Mouse (Mus musculus) lung, embryonic 16.5 days (tissue): ENCODE measurements around the gene Btnl10. TPM values are rescaled to one million over a fixed set of nuclear protein-coding genes. Genes with fewer than 3 reads are reported as not detected.

Experiments
- ATAC-seq: fragments of 200-750 bp; cut with Nextera tagmentation; 2 replicates; pipeline ENCODE4 v1.8.0; 2017; ENCODE audit warnings: low read depth, mild to moderate bottlenecking, moderate library complexity
- H3K27ac ChIP-seq: fragments of 300-500 bp; sonication (generic); 2 replicates; pipeline ENCODE4 v1.5.1; 2014; ENCODE audit warnings: mild to moderate bottlenecking, control low read depth, low read length
- H3K27me3 ChIP-seq: fragments of 300-500 bp; sonication (generic); 2 replicates; pipeline ENCODE4 v1.6.1; 2014; ENCODE audit warnings: low read depth, low read length, mixed read lengths; ENCODE audit not compliant: control insufficient read depth, insufficient read depth
- H3K36me3 ChIP-seq: fragments of 300-500 bp; sonication (generic); 2 replicates; pipeline ENCODE4 v1.6.1; 2014; ENCODE audit warnings: low read length; ENCODE audit not compliant: control insufficient read depth, insufficient read depth
- H3K4me1 ChIP-seq: fragments of 300-500 bp; sonication (generic); replicated peaks from 2 replicates; pipeline ENCODE4 v1.6.1; 2014; ENCODE audit warnings: low read length, mixed read lengths; ENCODE audit not compliant: control insufficient read depth, insufficient read depth
- H3K4me2 ChIP-seq: fragments of 300-500 bp; sonication (generic); 2 replicates; pipeline ENCODE4 v1.6.1; 2014; ENCODE audit warnings: low read depth, low read length, control low read depth
- H3K4me3 ChIP-seq: fragments of 300-500 bp; sonication (generic); 2 replicates; pipeline ENCODE4 v1.5.1; 2014; ENCODE audit warnings: mild to moderate bottlenecking, low read length, control low read depth
- H3K9ac ChIP-seq: fragments of 300-500 bp; sonication (generic); 2 replicates; pipeline ENCODE4 v1.6.1; 2014; ENCODE audit warnings: low read length, control low read depth
- H3K9me3 ChIP-seq: fragments of 300-500 bp; sonication (generic); 2 replicates; pipeline ENCODE4 v1.6.1; 2016; ENCODE audit warnings: low read length; ENCODE audit not compliant: control insufficient read depth
- WGBS: fragments of 180-500 bp; shearing (Covaris S2); extraction: QIAGEN DNeasy Blood & Tissue Kit; methylation state at CpG from one replicate; pipeline ENCODE4 v1.1.7; 2014; 5-methylcytosine and 5-hydroxymethylcytosine counted together
- polyA plus RNA-seq: library from polyadenylated mRNA; unstranded; fragments of >200 nt; fragmentation: Nextera tagmentation; extraction: Ambion mirVana; gene quantifications from 2 replicates; pipeline ENCODE4 v1.2.1, GENCODE M21; 2015

Btnl10 gene
- polyA plus RNA-seq, 1 experiment from 2014 or later: 0.08 TPM

DNA sequence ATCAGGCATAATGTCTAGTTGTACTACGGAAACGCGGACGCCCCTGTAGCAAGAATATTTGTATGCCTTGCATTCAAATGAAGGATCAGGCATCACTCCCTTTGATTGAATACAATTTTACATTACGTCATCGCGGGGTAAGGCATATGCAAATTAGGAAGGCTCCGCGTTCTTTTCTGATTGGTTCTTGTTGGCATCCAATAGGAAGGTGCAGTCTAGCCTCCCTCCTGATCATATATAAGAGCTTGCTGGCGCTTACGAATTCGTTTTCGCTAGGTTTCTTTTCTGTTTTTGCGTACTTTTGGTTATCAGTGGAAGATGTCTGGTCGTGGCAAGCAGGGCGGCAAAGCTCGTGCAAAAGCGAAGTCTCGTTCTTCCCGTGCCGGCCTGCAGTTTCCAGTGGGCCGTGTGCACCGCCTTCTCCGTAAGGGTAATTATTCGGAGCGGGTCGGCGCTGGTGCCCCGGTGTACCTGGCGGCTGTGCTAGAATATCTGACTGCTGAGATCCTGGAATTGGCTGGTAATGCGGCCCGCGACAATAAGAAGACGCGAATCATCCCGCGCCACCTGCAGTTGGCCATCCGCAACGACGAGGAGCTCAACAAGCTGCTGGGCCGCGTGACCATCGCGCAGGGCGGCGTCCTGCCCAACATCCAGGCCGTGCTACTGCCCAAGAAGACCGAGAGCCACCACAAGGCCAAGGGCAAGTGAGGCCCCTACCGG is 36.9 kb downstream of the Btnl10 start, which contains the start of the genes Hist3h2a and Trim17:
Gene Hist3h2a, plus strand, starts transcription at position 266 of the 723 bp plus-strand sequence.
Gene Trim17, plus strand, starts transcription at position 266 of the 723 bp plus-strand sequence.
- Histone ChIP-seq H3K27me3 (peaks cover 12% of the 10 kb centered on the region), H3K36me3 (0 out of 2 replicates have a peak, but pooled peaks cover 2% of the 10 kb centered on the region), H3K27ac (peak within 1 kb of the TSS; percentile 99), H3K4me3 (peak within 1 kb of the TSS; percentile 85), H3K9ac (peak within 1 kb of the TSS; percentile 95), H3K9me3 (no peaks in the 10 kb centered on the region), H3K4me2 (peak within 1 kb of the TSS; percentile 90), H3K4me1 (peaks cover 23% of the 10 kb centered on the region)
- peak; percentile 95 for ATAC-seq
- under 1% methylated on average over 49 of the region's 49 CpGs for WGBS

GRCm38 (mm10) chr11:58955143-58955867 is 37.6 kb downstream of the Btnl10 start:
- 0 out of 2 replicates have a peak, but pooled peaks cover 2% of the 10 kb centered on the region for H3K36me3 ChIP-seq

DNA sequence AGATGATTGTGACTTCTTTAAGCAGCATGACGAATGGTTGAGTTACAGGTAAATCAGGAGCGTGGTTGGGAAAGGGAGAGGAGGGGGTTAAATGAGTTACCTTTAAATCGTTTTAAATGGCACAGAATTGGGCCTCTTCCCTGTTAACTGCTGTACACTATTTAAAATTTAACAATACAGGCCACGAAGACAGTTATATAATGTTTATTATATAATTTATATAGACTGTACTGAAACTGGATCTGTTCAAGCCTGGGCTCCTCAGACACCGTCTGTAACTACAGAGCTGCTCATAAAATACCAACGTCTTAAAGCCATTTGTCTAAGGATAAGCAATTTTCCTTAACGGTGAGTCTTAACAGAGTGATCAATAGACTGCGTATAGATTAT is 38.2 kb downstream of the Btnl10 start:
- WGBS: 19% methylated on average over 8 of the region's 8 CpGs
- H3K27me3 ChIP-seq: peaks cover 8% of the 10 kb centered on the region
- peak overlapping the region; percentile 95 for H3K9ac ChIP-seq
- peak overlapping the region; percentile 85 for H3K4me3 ChIP-seq
- no peak for ATAC-seq
- H3K27ac ChIP-seq: peak overlapping the region; percentile 99
- H3K9me3 ChIP-seq: no peaks in the 10 kb centered on the region
- peak overlapping the region; percentile 90 for H3K4me2 ChIP-seq
- H3K36me3 ChIP-seq: 0 out of 2 replicates have a peak, but pooled peaks cover 2% of the 10 kb centered on the region
- H3K4me1 ChIP-seq: peaks cover 28% of the 10 kb centered on the region

More at GRCm38 (mm10) chr11:58955143-58955867, 37.6 kb downstream of the Btnl10 start:
- Histone ChIP-seq H3K4me1 (peaks cover 27% of the 10 kb centered on the region), H3K4me3 (peak overlapping the region; percentile 85), H3K9me3 (no peaks in the 10 kb centered on the region), H3K27ac (peak overlapping the region; percentile 99), H3K9ac (peak overlapping the region; percentile 95), H3K4me2 (peak overlapping the region; percentile 90), H3K27me3 (peaks cover 10% of the 10 kb centered on the region)
- WGBS: 0% methylated on average over 20 of the region's 20 CpGs
- ATAC-seq: no peak; the same call in 1 of the 2 replicates

GRCm38 (mm10) chr11:58957226-58957914 is 39.7 kb downstream of the Btnl10 start:
- Histone ChIP-seq H3K4me2 (peak overlapping the region; percentile 90; the same call in 1 of the 2 replicates), H3K9me3 (peaks cover 8% of the 10 kb centered on the region), H3K4me3 (peak overlapping the region; percentile 85), H3K4me1 (peaks cover 28% of the 10 kb centered on the region), H3K9ac (peak overlapping the region; percentile 95; the same call in 1 of the 2 replicates), H3K27me3 (peaks cover 10% of the 10 kb centered on the region; the same call in 1 of the 2 replicates), H3K27ac (no peak overlapping the region), H3K36me3 (0 out of 2 replicates have a peak, but pooled peaks cover 2% of the 10 kb centered on the region)
- WGBS: 80% methylated on average over 5 of the region's 5 CpGs
- no peak for ATAC-seq

GRCm38 (mm10) chr11:58958536-58958935 is 40.8 kb downstream of the Btnl10 start:
- 88% methylated on average over 6 of the region's 6 CpGs for WGBS
- peaks cover 28% of the 10 kb centered on the region for H3K4me1 ChIP-seq

DNA sequence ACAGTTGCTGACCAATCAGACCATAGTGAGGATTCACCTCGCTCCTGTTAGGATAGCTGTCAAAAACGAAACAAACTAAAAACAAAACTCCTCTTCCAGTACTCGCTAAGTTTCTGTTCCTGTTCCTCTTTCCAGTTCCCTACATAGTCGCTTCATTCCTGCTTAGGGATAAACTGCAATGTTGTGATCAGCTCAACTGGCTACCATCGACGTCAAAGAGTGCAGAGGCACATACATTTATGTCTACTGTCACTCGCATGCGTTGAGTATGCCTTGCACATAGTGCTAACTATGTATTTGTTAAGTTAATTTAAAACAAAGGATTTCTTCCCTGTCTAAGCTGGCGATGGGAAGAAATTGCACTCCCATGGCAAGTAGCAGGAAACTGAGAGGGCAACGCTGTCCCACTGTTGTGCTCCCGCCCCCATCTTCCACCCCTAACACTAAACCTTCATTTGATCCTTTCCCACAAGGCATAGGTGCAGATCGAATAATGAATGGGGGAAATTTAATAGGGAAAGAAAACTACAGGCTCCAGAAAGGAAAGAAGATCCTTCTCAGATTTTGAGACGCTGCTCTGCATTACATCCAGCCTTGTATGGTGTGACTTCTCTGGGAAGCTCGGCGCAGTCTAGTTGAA is 41.6 kb downstream of the Btnl10 start:
- peaks cover 28% of the 10 kb centered on the region for H3K4me1 ChIP-seq
- no peak for ATAC-seq
- no peak overlapping the region for H3K27ac ChIP-seq
- peak overlapping the region; percentile 64 for H3K9ac ChIP-seq
- peaks cover 8% of the 10 kb centered on the region for H3K9me3 ChIP-seq
- H3K27me3 ChIP-seq: peaks cover 11% of the 10 kb centered on the region; the same call in 1 of the 2 replicates
- H3K4me2 ChIP-seq: peak overlapping the region; percentile 92
- peak overlapping the region; percentile 64 for H3K4me3 ChIP-seq
- 0 out of 2 replicates have a peak, but pooled peaks cover 2% of the 10 kb centered on the region for H3K36me3 ChIP-seq
- 32% methylated on average over 15 of the region's 15 CpGs for WGBS

More at GRCm38 (mm10) chr11:58958536-58958935, 40.8 kb downstream of the Btnl10 start:
- Histone ChIP-seq H3K27me3 (peaks cover 10% of the 10 kb centered on the region; the same call in 1 of the 2 replicates), H3K36me3 (0 out of 2 replicates have a peak, but pooled peaks cover 2% of the 10 kb centered on the region), H3K9ac (no peak overlapping the region), H3K27ac (no peak overlapping the region), H3K9me3 (peaks cover 8% of the 10 kb centered on the region), H3K4me2 (no peak overlapping the region), H3K4me3 (no peak overlapping the region)
- no peak for ATAC-seq

GRCm38 (mm10) chr11:58959921-58960465 is 42.3 kb downstream of the Btnl10 start:
- ATAC-seq: peak; percentile 84
- WGBS: 3% methylated on average over 40 of the region's 40 CpGs
- Histone ChIP-seq H3K27ac (no peak overlapping the region; the same call in 1 of the 2 replicates), H3K36me3 (0 out of 2 replicates have a peak, but pooled peaks cover 2% of the 10 kb centered on the region), H3K4me2 (peak overlapping the region; percentile 92), H3K27me3 (peaks cover 13% of the 10 kb centered on the region; the same call in 1 of the 2 replicates), H3K9ac (peak overlapping the region; percentile 64), H3K9me3 (peaks cover 8% of the 10 kb centered on the region), H3K4me1 (peaks cover 28% of the 10 kb centered on the region), H3K4me3 (peak overlapping the region; percentile 64)
